Mouse (Mus musculus) forebrain, embryonic 13.5 days (tissue): ENCODE data around the gene Samhd1. TPM values are rescaled to one million over a fixed set of nuclear protein-coding genes. Genes with fewer than 3 reads are reported as not detected.

ENCODE experiments used
- ATAC-seq: fragments of 200-750 bp; cut with Nextera tagmentation; 2 replicates; pipeline ENCODE4 v1.8.0; 2017
- H3K27ac ChIP-seq: fragments of 300-500 bp; sonication (generic); 2 replicates; pipeline ENCODE4 v1.5.1; 2015; ENCODE audit warnings: inconsistent platforms, mild to moderate bottlenecking, moderate library complexity
- H3K27me3 ChIP-seq: fragments of 300-500 bp; sonication (generic); 2 replicates; pipeline ENCODE4 v1.6.1; 2015; ENCODE audit warnings: mild to moderate bottlenecking, inconsistent platforms
- H3K36me3 ChIP-seq: fragments of 300-500 bp; sonication (generic); 2 replicates; pipeline ENCODE4 v1.6.1; 2015; ENCODE audit warnings: mild to moderate bottlenecking, inconsistent platforms; ENCODE audit not compliant: poor library complexity, severe bottlenecking
- H3K4me1 ChIP-seq: fragments of 300-500 bp; sonication (generic); 2 replicates; pipeline ENCODE4 v1.6.1; 2015; ENCODE audit warnings: inconsistent platforms
- H3K4me2 ChIP-seq: fragments of 300-500 bp; sonication (generic); 2 replicates; pipeline ENCODE4 v1.6.1; 2015; ENCODE audit warnings: inconsistent platforms, mild to moderate bottlenecking, moderate library complexity
- H3K4me3 ChIP-seq: fragments of 300-500 bp; sonication (generic); 2 replicates; pipeline ENCODE4 v1.5.1; 2015; ENCODE audit warnings: mild to moderate bottlenecking, inconsistent platforms
- H3K9ac ChIP-seq: fragments of 300-500 bp; sonication (generic); 2 replicates; pipeline ENCODE4 v1.6.1; 2015; ENCODE audit warnings: mild to moderate bottlenecking, inconsistent platforms
- H3K9me3 ChIP-seq: fragments of 300-500 bp; sonication (generic); replicated peaks from 2 replicates; pipeline ENCODE4 v1.6.1; 2016; ENCODE audit warnings: inconsistent platforms
- WGBS: fragments of 180-500 bp; shearing (Covaris S2); methylation state at CpG from one replicate; pipeline ENCODE4 v1.1.7; 2015; 5-methylcytosine and 5-hydroxymethylcytosine counted together
- polyA plus RNA-seq: library from polyadenylated mRNA; unstranded; fragments of >200 nt; fragmentation: Nextera tagmentation; extraction: Ambion mirVana; gene quantifications from 2 replicates; pipeline ENCODE4 v1.2.1, GENCODE M21; 2015

The Samhd1 gene
- polyA plus RNA-seq, 1 experiment from 2014 or later = 13.9 TPM

DNA sequence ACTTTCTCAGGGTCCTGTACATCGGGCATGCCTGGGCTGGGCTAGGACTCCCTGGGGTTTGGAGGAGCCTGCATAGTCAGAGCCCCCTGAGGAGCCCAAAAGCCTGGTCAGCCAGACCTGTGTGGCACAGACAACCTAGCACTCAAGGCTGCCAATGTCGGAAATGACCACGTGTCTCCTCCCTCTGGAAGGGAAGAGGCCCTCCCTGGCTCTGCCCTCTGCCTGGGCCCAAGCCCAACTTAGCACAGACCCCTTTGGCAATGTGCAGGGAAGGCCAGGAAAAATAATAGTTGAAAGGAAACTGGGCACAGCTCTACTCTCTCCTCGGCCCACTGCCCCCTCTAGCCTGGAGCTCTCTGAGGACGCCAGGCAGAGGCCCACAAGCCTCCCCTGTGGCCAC is 80.2 kb downstream of the Samhd1 start:
- Histone ChIP-seq H3K9ac (no peak overlapping the region), H3K4me2 (no peak overlapping the region), H3K27ac (0 out of 2 replicates have a peak overlapping the region, but pooled peaks have one; percentile 11), H3K4me3 (no peak overlapping the region), H3K27me3 (no peaks in the 10 kb centered on the region), H3K36me3 (peaks cover 70% of the 10 kb centered on the region), H3K4me1 (peaks cover 55% of the 10 kb centered on the region), H3K9me3 (no peaks in the 10 kb centered on the region)
- no peak for ATAC-seq
- WGBS = 67% methylated on average over 5 of the region's 5 CpGs

GRCm38 (mm10) chr2:157054297-157054696 is 80.8 kb downstream of the Samhd1 start:
- Histone ChIP-seq H3K4me1 (peaks cover 55% of the 10 kb centered on the region), H3K27me3 (no peaks in the 10 kb centered on the region), H3K4me3 (no peak overlapping the region), H3K27ac (0 out of 2 replicates have a peak overlapping the region, but pooled peaks have one; percentile 11), H3K9me3 (no peaks in the 10 kb centered on the region), H3K36me3 (peaks cover 65% of the 10 kb centered on the region), H3K4me2 (no peak overlapping the region), H3K9ac (no peak overlapping the region)
- 95% methylated on average over 8 of the region's 8 CpGs for WGBS
- ATAC-seq = no peak

GRCm38 (mm10) chr2:157053787-157054186 is 81.3 kb downstream of the Samhd1 start:
- no peak overlapping the region for H3K27ac ChIP-seq
- WGBS = 81% methylated on average over 4 of the region's 4 CpGs
- H3K27me3 ChIP-seq = no peaks in the 10 kb centered on the region
- no peak overlapping the region for H3K4me2 ChIP-seq
- no peak for ATAC-seq
- H3K9ac ChIP-seq = no peak overlapping the region
- no peaks in the 10 kb centered on the region for H3K9me3 ChIP-seq
- H3K4me1 ChIP-seq = peaks cover 55% of the 10 kb centered on the region
- peaks cover 65% of the 10 kb centered on the region for H3K36me3 ChIP-seq
- no peak overlapping the region for H3K4me3 ChIP-seq

GRCm38 (mm10) chr2:157053124-157053523 is 81.9 kb downstream of the Samhd1 start:
- Histone ChIP-seq H3K4me2 (no peak overlapping the region), H3K27me3 (no peaks in the 10 kb centered on the region), H3K4me3 (no peak overlapping the region), H3K9ac (no peak overlapping the region), H3K9me3 (no peaks in the 10 kb centered on the region), H3K36me3 (peaks cover 71% of the 10 kb centered on the region), H3K27ac (no peak overlapping the region), H3K4me1 (peaks cover 55% of the 10 kb centered on the region)
- no peak for ATAC-seq
- WGBS = 97% methylated on average over 5 of the region's 5 CpGs

DNA sequence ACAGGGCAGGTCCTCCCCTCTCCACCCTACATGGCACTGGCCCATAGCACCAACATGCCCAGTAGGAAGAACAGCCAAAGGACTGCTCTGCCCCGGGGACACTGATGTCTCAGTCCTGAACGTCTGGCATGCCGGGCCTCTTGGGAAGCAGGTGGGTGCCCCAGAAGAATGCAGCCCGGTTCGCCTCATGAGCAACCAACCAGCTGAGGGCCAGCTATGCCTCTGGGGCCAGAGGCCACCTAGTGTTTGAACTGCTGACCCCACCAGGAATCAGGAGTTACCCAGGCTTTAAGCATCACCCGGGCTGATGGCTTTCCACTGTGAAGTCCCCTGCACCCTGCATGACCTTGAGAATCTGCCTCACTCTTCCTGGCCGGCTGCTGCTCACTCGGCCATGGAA is 82.6 kb downstream of the Samhd1 start:
- Histone ChIP-seq H3K27me3 (no peaks in the 10 kb centered on the region), H3K27ac (0 out of 2 replicates have a peak overlapping the region, but pooled peaks have one; percentile 10), H3K36me3 (peaks cover 69% of the 10 kb centered on the region), H3K9me3 (no peaks in the 10 kb centered on the region), H3K4me1 (peaks cover 54% of the 10 kb centered on the region), H3K4me2 (no peak overlapping the region), H3K9ac (0 out of 2 replicates have a peak overlapping the region, but pooled peaks have one; percentile 2), H3K4me3 (no peak overlapping the region)
- ATAC-seq = no peak
- WGBS = 89% methylated on average over 8 of the region's 8 CpGs

- Histone ChIP-seq H3K4me3 (no peak overlapping the region), H3K4me1 (peaks cover 46% of the 10 kb centered on the region), H3K27me3 (no peaks in the 10 kb centered on the region), H3K4me2 (peak overlapping the region; percentile 28), H3K9me3 (no peaks in the 10 kb centered on the region), H3K36me3 (peaks cover 72% of the 10 kb centered on the region), H3K27ac (peak overlapping the region; percentile 87), H3K9ac (0 out of 2 replicates have a peak overlapping the region, but pooled peaks have one; percentile 38)
- ATAC-seq = peak; percentile 93
- WGBS = 33% methylated on average over 8 of the region's 8 CpGs
These were observed 85.2 kb downstream of the Samhd1 start for GRCm38 (mm10) chr2:157049831-157050243.

- 77% methylated on average over 13 of the region's 13 CpGs for WGBS
These were observed 86.5 kb downstream of the Samhd1 start for GRCm38 (mm10) chr2:157048395-157049181.

More at GRCm38 (mm10) chr2:157048395-157049181, 86.5 kb downstream of the Samhd1 start:
- Histone ChIP-seq H3K27ac (peak overlapping the region; percentile 87), H3K4me2 (0 out of 2 replicates have a peak overlapping the region, but pooled peaks have one; percentile 28), H3K4me1 (peaks cover 46% of the 10 kb centered on the region), H3K27me3 (no peaks in the 10 kb centered on the region), H3K36me3 (peaks cover 72% of the 10 kb centered on the region), H3K4me3 (no peak overlapping the region), H3K9ac (no peak overlapping the region), H3K9me3 (no peaks in the 10 kb centered on the region)
- no peak for ATAC-seq

Other genes with a start within 250 kb of the Samhd1 start
- 0.14 and 0.25 TPM in 2 replicates for gene Sla2, start 248.1 kb downstream of the Samhd1 start, polyA plus RNA-seq
- gene Ndrg3, start 143.2 kb downstream of the Samhd1 start, polyA plus RNA-seq = 68.1 and 72.4 TPM in 2 replicates
- 38.8 TPM in 2 replicates for gene Dsn1, start 128.1 kb downstream of the Samhd1 start, polyA plus RNA-seq
- gene Soga1, start 56.0 kb downstream of the Samhd1 start, polyA plus RNA-seq = 4.8 and 5.1 TPM in 2 replicates
- gene Tldc2, start 48.2 kb downstream of the Samhd1 start, polyA plus RNA-seq = not detected in 2 replicates
- gene Rbl1, start 69.3 kb upstream of the Samhd1 start, polyA plus RNA-seq = 24.3 and 25.6 TPM in 2 replicates
- 197 and 218 TPM in 2 replicates for gene Rpn2, start 143.8 kb upstream of the Samhd1 start, polyA plus RNA-seq
- gene Mroh8, start 144.3 kb upstream of the Samhd1 start, polyA plus RNA-seq = 0.64 and 0.72 TPM in 2 replicates
- gene Ghrh, start 212.2 kb upstream of the Samhd1 start, polyA plus RNA-seq = 2.5 TPM in 2 replicates
- gene Manbal, start 232.3 kb upstream of the Samhd1 start, polyA plus RNA-seq = 89.9 and 95.2 TPM in 2 replicates